Mouse (Mus musculus) layer of hippocampus, postnatal 36 days (tissue): ENCODE data around the gene Ltbp1. TPM values are rescaled to one million over a fixed set of nuclear protein-coding genes. Genes with fewer than 3 reads are reported as not detected.
A peak's percentile ranks its signal among the peaks of the same experiment; 100 is the strongest.

Experiments used
- DNase-seq, 2 experiments: peaks; one replicate each; pipeline ENCODE4 v3.0.0; 2022
- total RNA-seq, 2 experiments: library from RNA; stranded (reverse); gene quantifications; 2 replicates each; pipeline ENCODE4 v1.2.3; 2021

Ltbp1 gene
- total RNA-seq, 2 experiments from 2014 or later, result 6.4 to 7.5 TPM

- peak; percentile 24 to 39 for DNase-seq
Measured at GRCm38 (mm10) chr17:75005685-75006680, 615 bp downstream of the Ltbp1 start.

- no peak for DNase-seq
Measured at GRCm38 (mm10) chr17:75010955-75011354, 5.6 kb downstream of the Ltbp1 start.

GRCm38 (mm10) chr17:75013211-75013610 is 7.8 kb downstream of the Ltbp1 start:
- no peak for DNase-seq

- no peak for DNase-seq
Measured at GRCm38 (mm10) chr17:75013868-75014267, 8.5 kb downstream of the Ltbp1 start.

- no peak for DNase-seq
Measured at GRCm38 (mm10) chr17:75014601-75015356, 9.4 kb downstream of the Ltbp1 start.

- DNase-seq, result no peak
Measured at GRCm38 (mm10) chr17:75015546-75015945, 10.2 kb downstream of the Ltbp1 start.

GRCm38 (mm10) chr17:75017423-75017822 is 12.1 kb downstream of the Ltbp1 start:
- DNase-seq, result no peak

- no peak for DNase-seq
Measured at GRCm38 (mm10) chr17:75018142-75018541, 12.8 kb downstream of the Ltbp1 start.

- no peak for DNase-seq
Measured at GRCm38 (mm10) chr17:75020026-75020425, 14.7 kb downstream of the Ltbp1 start.

DNA sequence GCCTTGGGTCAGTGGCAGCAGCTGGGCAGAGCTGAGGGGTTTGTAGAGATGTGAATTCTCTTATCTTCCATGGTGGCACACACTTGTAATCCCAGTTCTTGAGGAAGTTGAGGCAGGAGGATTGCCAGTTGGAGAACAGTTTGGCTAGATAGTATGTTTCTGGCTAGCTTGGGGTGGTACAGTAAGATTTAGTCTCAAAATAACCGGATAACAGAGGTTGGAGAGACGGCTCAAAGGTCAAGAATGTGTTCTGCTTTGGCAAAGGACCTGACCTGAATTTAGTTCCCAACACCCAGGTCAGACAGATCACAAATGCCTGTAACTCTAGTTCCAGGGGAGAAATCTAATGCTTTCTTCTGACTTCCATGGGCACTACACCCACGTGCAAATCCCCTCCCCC is 15.3 kb downstream of the Ltbp1 start:
- no peak for DNase-seq

DNA sequence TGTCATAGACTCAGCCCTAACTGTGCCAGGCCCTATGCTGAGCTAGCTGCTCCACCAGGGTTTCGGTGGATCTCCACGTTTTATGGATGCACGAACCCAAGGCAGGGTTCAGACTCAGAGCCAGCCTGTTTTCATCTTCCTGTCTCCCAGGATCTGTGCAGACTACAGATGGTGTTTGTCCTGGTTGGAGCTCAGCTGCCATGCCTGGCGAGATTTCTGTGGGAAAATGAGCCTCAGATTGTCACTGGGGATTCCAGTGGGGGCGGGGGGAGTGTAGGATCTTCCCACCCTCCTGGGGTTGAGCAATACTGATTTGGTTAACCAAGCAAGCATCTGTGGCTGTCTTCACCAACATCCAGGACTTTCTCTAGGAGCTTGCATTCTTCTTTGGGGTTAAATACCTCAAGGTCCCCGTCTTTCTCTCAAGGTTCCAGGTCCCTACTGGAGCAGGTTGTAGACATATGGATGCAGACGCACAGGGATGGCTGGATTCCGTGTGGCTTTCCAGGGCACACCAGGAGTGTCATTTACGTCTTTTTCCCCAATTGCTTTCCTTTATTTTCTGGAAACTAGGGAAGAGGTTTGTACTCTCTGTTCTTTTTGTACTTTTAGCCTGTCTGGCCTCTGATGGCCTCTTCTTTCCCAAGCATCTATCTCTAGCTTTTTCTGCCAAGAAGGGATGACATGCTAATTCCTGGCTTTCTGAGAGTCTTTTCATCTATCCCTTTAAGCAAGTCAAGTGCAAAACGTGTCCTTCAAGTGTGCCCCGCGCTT is 22.2 kb downstream of the Ltbp1 start:
- DNase-seq, result peak; percentile 41 to 48

DNA sequence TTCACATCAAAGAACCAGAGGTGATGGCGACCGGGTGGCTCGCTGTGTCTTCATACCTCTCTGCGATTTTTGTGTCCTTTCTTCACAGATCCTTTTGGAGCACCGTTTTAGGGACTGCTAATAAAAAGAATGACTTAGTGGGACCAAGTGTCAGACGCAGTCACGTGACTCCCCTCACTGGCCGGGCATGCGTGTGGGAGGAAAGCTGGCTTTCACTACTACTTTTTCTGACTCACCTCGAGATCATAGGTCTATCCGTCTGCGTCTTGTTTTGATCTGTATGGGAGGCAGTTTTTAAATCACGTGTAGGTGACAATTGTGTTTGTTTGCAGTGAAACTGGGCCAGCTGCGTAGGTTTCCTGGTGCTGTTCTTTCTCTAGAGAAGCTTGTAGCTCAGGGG is 28.0 kb downstream of the Ltbp1 start:
- DNase-seq, result no peak

GRCm38 (mm10) chr17:75033872-75034615 is 28.7 kb downstream of the Ltbp1 start:
- DNase-seq, result no peak

- DNase-seq, result no peak
Measured at GRCm38 (mm10) chr17:75036881-75037280, 31.5 kb downstream of the Ltbp1 start.

DNA sequence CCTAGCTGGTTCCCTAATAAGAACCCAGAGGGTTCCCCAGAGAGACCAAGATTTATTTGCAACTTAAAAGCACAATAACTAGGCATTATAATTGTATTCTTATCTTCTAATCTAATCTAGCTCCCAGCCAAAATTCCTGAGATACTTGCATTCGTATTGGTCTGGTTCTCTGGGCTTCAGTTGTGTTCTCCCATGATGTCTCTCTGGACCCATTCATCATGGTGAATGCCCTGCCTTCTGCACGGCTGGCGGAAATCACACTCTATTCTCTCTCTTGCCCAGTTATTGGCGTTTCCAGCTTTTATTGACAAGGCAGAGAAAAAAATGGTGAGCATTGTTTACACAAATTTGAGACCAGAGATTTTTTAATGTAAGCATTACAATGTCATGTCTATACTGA is 33.6 kb downstream of the Ltbp1 start:
- DNase-seq, result no peak

GRCm38 (mm10) chr17:75049366-75049969 is 44.1 kb downstream of the Ltbp1 start:
- no peak for DNase-seq

DNA sequence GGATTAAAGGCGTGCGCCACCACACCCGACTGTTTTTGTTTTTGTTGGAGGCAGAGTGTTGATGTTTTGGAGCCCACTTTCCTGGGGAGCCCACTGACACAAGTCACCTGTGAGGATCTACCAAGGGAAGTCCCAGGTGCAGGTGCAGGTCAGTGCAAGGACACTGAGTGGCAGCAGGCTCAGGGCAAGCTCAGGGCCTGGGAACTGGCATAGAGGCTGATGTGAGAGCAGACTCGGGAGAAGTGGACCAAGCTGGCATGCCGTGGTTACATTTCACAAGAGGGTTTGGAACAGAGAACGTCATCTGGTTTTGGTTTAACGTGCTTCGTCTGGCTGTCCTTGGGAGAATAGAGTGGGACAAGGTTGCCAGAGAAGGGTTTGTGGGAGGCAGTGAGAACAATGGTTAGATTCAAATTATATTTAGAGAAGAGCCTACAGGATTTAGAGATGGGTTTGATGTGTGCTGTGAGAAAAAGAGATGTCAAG is 46.1 kb downstream of the Ltbp1 start:
- no peak for DNase-seq

DNA sequence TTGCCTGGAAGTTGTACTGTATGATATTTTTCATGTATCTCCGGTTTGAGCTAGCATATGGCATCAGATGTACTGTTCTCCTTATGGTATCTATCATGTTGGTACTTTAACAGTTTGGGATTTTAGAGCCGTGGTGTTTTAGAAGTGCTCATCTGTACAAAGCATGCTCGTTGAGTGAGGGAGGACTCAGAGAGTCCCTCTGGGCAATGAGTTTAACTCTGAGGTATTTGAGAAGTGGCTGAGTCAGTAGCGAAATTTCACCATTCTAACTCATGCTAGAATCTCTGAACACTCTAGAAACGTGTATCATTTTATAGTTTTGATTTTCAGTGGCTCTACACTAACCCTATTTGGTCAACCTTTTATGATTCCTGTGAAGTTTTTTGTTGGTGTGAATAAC is 49.9 kb downstream of the Ltbp1 start:
- no peak for DNase-seq

GRCm38 (mm10) chr17:75055961-75056360 is 50.6 kb downstream of the Ltbp1 start:
- DNase-seq, result no peak

DNA sequence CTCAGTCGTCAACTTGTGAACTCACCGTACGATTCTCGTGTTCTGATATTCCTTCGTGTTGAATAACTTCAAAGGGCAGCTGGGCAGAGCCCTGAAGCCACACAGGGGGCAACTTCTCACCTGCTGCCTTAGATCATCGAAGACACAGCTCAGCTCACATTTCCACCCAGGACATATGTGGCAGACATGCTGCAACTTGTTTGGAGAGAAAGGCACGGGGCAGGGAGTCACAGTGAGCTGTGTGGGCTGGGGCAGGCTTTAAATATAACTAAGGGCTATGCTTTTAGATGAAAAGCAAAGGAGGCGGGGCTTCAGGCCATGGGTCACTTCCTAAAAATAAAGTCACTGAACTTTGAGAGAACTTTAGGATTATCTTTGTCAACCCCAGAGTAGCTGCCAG is 51.3 kb downstream of the Ltbp1 start:
- DNase-seq, result no peak

- DNase-seq, result no peak
Measured at GRCm38 (mm10) chr17:75066340-75066739, 61.0 kb downstream of the Ltbp1 start.
